8 mouse cellular contexts compared by ENCODE assay signal in the genomic region with DNA sequence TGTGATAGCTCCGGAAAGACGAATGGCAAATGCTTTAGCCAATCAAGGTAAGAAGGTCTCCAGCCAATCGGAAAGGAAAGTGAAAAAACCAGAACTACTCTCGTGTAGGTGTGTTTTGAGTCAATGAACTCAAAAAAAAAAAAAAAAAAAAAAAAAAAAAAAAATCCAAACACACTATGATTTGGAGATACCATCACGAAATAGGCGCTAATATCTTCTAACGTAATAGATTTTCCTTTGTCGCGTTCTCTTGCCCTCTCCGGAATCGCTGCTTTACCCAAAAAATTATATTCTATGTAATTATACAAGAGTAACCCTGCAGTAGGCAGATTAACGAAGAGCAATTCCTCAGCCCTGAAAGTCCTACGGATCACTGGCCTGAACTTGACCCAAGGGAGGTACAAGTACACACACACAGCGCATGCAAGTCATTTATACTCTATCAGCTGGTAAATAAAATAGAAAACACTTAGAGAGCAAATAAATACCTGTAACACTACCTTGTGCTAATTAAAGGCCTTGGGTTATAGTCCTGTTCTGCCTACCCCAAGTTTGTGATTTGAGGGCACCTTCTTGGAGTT. TPM values are rescaled to one million over a fixed set of nuclear protein-coding genes. Genes with fewer than 3 reads are reported as not detected.
A peak's percentile ranks its signal among the peaks of the same experiment; 100 is the strongest.
DNase-seq lines count a peak whose midpoint lies in the region; ATAC-seq and TF ChIP-seq lines count a peak whose summit lies in the region.

No protein-coding gene starts in this region.

- H3K79me2 ChIP-seq in MEL (ENCODE audit: control insufficient read depth, insufficient read depth, low read length, poor library complexity): peaks cover 12% of the 10 kb centered on the region

- no peaks in the 10 kb centered on the region for H3K9me3 ChIP-seq in heart, embryonic 15.5 days (replicated peaks)
- no peaks in the 10 kb centered on the region for H3K9me3 ChIP-seq in MEL (replicated peaks; ENCODE audit: insufficient read depth, low read length)
- no peaks in the 10 kb centered on the region for H3K9me3 ChIP-seq in hindbrain, embryonic 15.5 days
- no peaks in the 10 kb centered on the region for H3K9me3 ChIP-seq in midbrain, embryonic 12.5 days

- TF ChIP-seq RAD21 in MEL (IDR thresholded peaks at IDR 0.05; ENCODE audit: low read depth, low read length): no peak

- no peaks in the 10 kb centered on the region for H3K27me3 ChIP-seq in heart, embryonic 15.5 days
- no peaks in the 10 kb centered on the region for H3K27me3 ChIP-seq in MEL (ENCODE audit: control insufficient read depth in 1 of 2, insufficient read depth in 2 of 2, low read length in 2 of 2)
- H3K27me3 ChIP-seq in hindbrain, embryonic 15.5 days: no peaks in the 10 kb centered on the region
- H3K27me3 ChIP-seq in midbrain, embryonic 12.5 days: peaks cover 7% of the 10 kb centered on the region; the same call in 1 of the 2 replicates

- no peak for TF ChIP-seq POLR2A in MEL (IDR thresholded peaks at IDR 0.05; ENCODE audit: control insufficient read depth in 1 of 2, insufficient read depth in 1 of 2, low read depth in 1 of 2, low read length in 2 of 2, poor library complexity in 1 of 2)

- TF ChIP-seq CTCF in MEL (IDR thresholded peaks at IDR 0.05 in 2 of 3, conservative IDR thresholded peaks at IDR 0.05 in 1 of 3; ENCODE audit: control insufficient read depth in 1 of 3, insufficient read depth in 1 of 3, low read depth in 2 of 3, low read length in 3 of 3, poor library complexity in 1 of 3, severe bottlenecking in 1 of 3): no peak

- H3K4me3 ChIP-seq in heart, embryonic 15.5 days: peak overlapping the region; percentile 80
- H3K4me3 ChIP-seq in MEL (ENCODE audit: control insufficient read depth in 1 of 2, insufficient read depth in 1 of 2, low read depth in 2 of 2, low read length in 2 of 2): peak overlapping the region; percentile 51 to 61
- peak overlapping the region; percentile 35 for H3K4me3 ChIP-seq in hindbrain, embryonic 15.5 days
- H3K4me3 ChIP-seq in midbrain, embryonic 12.5 days: peak overlapping the region; percentile 39

- peaks cover 17% of the 10 kb centered on the region for H3K4me1 ChIP-seq in heart, embryonic 15.5 days (replicated peaks)
- H3K4me1 ChIP-seq in MEL (ENCODE audit: control insufficient read depth in 1 of 2, insufficient read depth in 2 of 2, low read length in 2 of 2): peaks cover 2 to 31% of the 10 kb centered on the region in 2 experiments
- H3K4me1 ChIP-seq in hindbrain, embryonic 15.5 days (replicated peaks): peaks cover 22% of the 10 kb centered on the region
- H3K4me1 ChIP-seq in midbrain, embryonic 12.5 days: peaks cover 16% of the 10 kb centered on the region

- intact Hi-C loops in left cerebral cortex, postnatal 25 days (cut with DNase I): no loop called here

- no peak for ATAC-seq in heart, embryonic 15.5 days (replicated peaks; ENCODE audit: insufficient number of reproducible peaks, insufficient read depth, low FRiP score, low read depth)
- ATAC-seq in hindbrain, embryonic 15.5 days (ENCODE audit: low FRiP score, low read depth): no peak
- ATAC-seq in midbrain, embryonic 12.5 days (ENCODE audit: low FRiP score, low read depth): no peak

- H3K9ac ChIP-seq in heart, embryonic 15.5 days: peak overlapping the region; percentile 55
- H3K9ac ChIP-seq in MEL (ENCODE audit: control insufficient read depth, low read depth, low read length, poor library complexity, severe bottlenecking): peak overlapping the region; percentile 62
- peak overlapping the region; percentile 35; the same call in 1 of the 2 replicates for H3K9ac ChIP-seq in hindbrain, embryonic 15.5 days
- H3K9ac ChIP-seq in midbrain, embryonic 12.5 days (replicated peaks): peak overlapping the region; percentile 37; the same call in 1 of the 2 replicates

- TF ChIP-seq EP300 in MEL (IDR thresholded peaks at IDR 0.05; ENCODE audit: low read depth in 1 of 2, low read length in 2 of 2): no peak

- H3K27ac ChIP-seq in heart, embryonic 15.5 days: peak overlapping the region; percentile 46
- H3K27ac ChIP-seq in MEL (ENCODE audit: control insufficient read depth, low read depth, low read length): peak overlapping the region; percentile 59
- H3K27ac ChIP-seq in hindbrain, embryonic 15.5 days (replicated peaks): peak overlapping the region; percentile 68
- no peak overlapping the region for H3K27ac ChIP-seq in midbrain, embryonic 12.5 days (replicated peaks)

- 9% methylated on average over 14 of the region's 14 CpGs for whole genome bisulfite sequencing in heart, embryonic 15.5 days
- 8% methylated on average over 14 of the region's 14 CpGs for WGBS in hindbrain, embryonic 15.5 days
- 8% methylated on average over 14 of the region's 14 CpGs for WGBS in midbrain, embryonic 12.5 days

- H3K36me3 ChIP-seq in heart, embryonic 15.5 days: peaks cover 24% of the 10 kb centered on the region
- H3K36me3 ChIP-seq in MEL (ENCODE audit: control insufficient read depth in 1 of 2, insufficient read depth in 2 of 2, low read length in 2 of 2): peaks cover 0 to 33% of the 10 kb centered on the region in 2 experiments; a peak in 2 of 4 replicates
- H3K36me3 ChIP-seq in hindbrain, embryonic 15.5 days: peaks cover 23% of the 10 kb centered on the region
- peaks cover 29% of the 10 kb centered on the region for H3K36me3 ChIP-seq in midbrain, embryonic 12.5 days

- peak overlapping the region; percentile 68 for H3K4me2 ChIP-seq in heart, embryonic 15.5 days
- H3K4me2 ChIP-seq in hindbrain, embryonic 15.5 days: peak overlapping the region; percentile 59
- H3K4me2 ChIP-seq in midbrain, embryonic 12.5 days (replicated peaks): peak overlapping the region; percentile 64

- no peak for DNase-seq in heart, adult 9 months (ENCODE audit: low spot score in 2 of 2)
- DNase-seq in MEL (ENCODE audit: low read depth, low spot score): no peak
- DNase-seq in MN1 (ENCODE audit: low spot score): no peak
- no peak for DNase-seq in left cerebral cortex, postnatal 25 days (ENCODE audit: low spot score in 2 of 2)
- no peak for DNase-seq in urinary bladder, postnatal 14 days (ENCODE audit: low spot score)

TF ChIP-seq in MEL, 35 proteins besides CTCF, POLR2A, EP300 and RAD21 (continues in another document):
- TF ChIP-seq NRF1 (IDR thresholded peaks at IDR 0.05; ENCODE audit: insufficient read depth, low read depth, low read length, poor library complexity, severe bottlenecking) (no peak), GABPA (IDR thresholded peaks at IDR 0.05; ENCODE audit: low read depth, low read length) (no peak), UBTF (IDR thresholded peaks at IDR 0.05; ENCODE audit: borderline replicate concordance, insufficient read depth, low read depth, low read length) (0 out of 2 replicates have a peak, but pooled peaks have one; percentile 58), POLR2AphosphoS5 (IDR thresholded peaks at IDR 0.05; ENCODE audit: borderline replicate concordance, low read depth, low read length) (no peak), USF1 (IDR thresholded peaks at IDR 0.05; ENCODE audit: low read depth, low read length) (no peak), ZMIZ1 (IDR thresholded peaks at IDR 0.05; ENCODE audit: low read depth, low read length) (no peak)

RNA-seq across cellular contexts. Expression of a gene that starts 0.6 kb away (rescaled TPM):
- polyA plus RNA-seq in heart, embryonic 15.5 days (2015; fragmentation: Nextera tagmentation; extraction: Ambion mirVana): 20.4 and 31.6 TPM in 2 replicates
- 42.3 and 43.4 TPM in 2 replicates for total RNA-seq in MEL (2012; rRNA removed)
- 10 to 100 TPM in 1 of 2 experiments, not detected in 1; 62.2 TPM for polyA plus RNA-seq in MEL (2012; ENCODE audit: insufficient read depth in 1 of 2, insufficient read length in 2 of 2, low read depth in 1 of 2, low replicate concordance in 2 of 2, missing spikeins in 1 of 2)
- polyA plus RNA-seq in hindbrain, embryonic 15.5 days (2015; fragmentation: Nextera tagmentation; extraction: Ambion mirVana): 56.0 and 59.7 TPM in 2 replicates
- polyA plus RNA-seq in midbrain, embryonic 12.5 days (2016; fragmentation: Nextera tagmentation; extraction: Ambion mirVana): 64.0 and 67.5 TPM in 2 replicates
- 10 to 100 TPM; 19.1 to 21.1 TPM for total RNA-seq in left cerebral cortex, postnatal 25 days (2021)

RNA-seq across cellular contexts. Expression of a gene that starts 11.7 kb away (rescaled TPM):
- 131 and 151 TPM in 2 replicates for polyA plus RNA-seq in heart, embryonic 15.5 days (2015; fragmentation: Nextera tagmentation; extraction: Ambion mirVana)
- 394 and 395 TPM in 2 replicates for total RNA-seq in MEL (2012; rRNA removed)
- 100 to 1,000 TPM; 301 to 442 TPM for polyA plus RNA-seq in MEL (2012; ENCODE audit: insufficient read depth in 1 of 2, insufficient read length in 2 of 2, low read depth in 1 of 2, low replicate concordance in 2 of 2, missing spikeins in 1 of 2)
- polyA plus RNA-seq in hindbrain, embryonic 15.5 days (2015; fragmentation: Nextera tagmentation; extraction: Ambion mirVana): 167 and 177 TPM in 2 replicates
- polyA plus RNA-seq in midbrain, embryonic 12.5 days (2016; fragmentation: Nextera tagmentation; extraction: Ambion mirVana): 198 and 202 TPM in 2 replicates
- total RNA-seq in left cerebral cortex, postnatal 25 days (2021): 10 to 100 TPM; 66.3 to 69.3 TPM

RNA-seq across cellular contexts. Expression of a gene that starts 21.6 kb away (rescaled TPM):
- polyA plus RNA-seq in heart, embryonic 15.5 days (2015; fragmentation: Nextera tagmentation; extraction: Ambion mirVana): not detected in 2 replicates
- total RNA-seq in MEL (2012; rRNA removed): 2.5 and 2.6 TPM in 2 replicates
- 1 to 10 TPM in 1 of 2 experiments, not detected in 1; 4.5 TPM for polyA plus RNA-seq in MEL (2012; ENCODE audit: insufficient read depth in 1 of 2, insufficient read length in 2 of 2, low read depth in 1 of 2, low replicate concordance in 2 of 2, missing spikeins in 1 of 2)
- 0.13 and 0.38 TPM in 2 replicates for polyA plus RNA-seq in hindbrain, embryonic 15.5 days (2015; fragmentation: Nextera tagmentation; extraction: Ambion mirVana)
- polyA plus RNA-seq in midbrain, embryonic 12.5 days (2016; fragmentation: Nextera tagmentation; extraction: Ambion mirVana): not detected in 2 replicates
- total RNA-seq in left cerebral cortex, postnatal 25 days (2021): under 1 TPM; 0.53 to 0.55 TPM

RNA-seq across cellular contexts. Expression of a gene that starts 35.0 kb away (rescaled TPM):
- polyA plus RNA-seq in heart, embryonic 15.5 days (2015; fragmentation: Nextera tagmentation; extraction: Ambion mirVana): 289 and 300 TPM in 2 replicates
- 28.2 and 33.5 TPM in 2 replicates for total RNA-seq in MEL (2012; rRNA removed)
- 100 to 1,000 TPM in 1 of 2 experiments, 10 to 100 TPM in 1; 46.8 to 213 TPM for polyA plus RNA-seq in MEL (2012; ENCODE audit: insufficient read depth in 1 of 2, insufficient read length in 2 of 2, low read depth in 1 of 2, low replicate concordance in 2 of 2, missing spikeins in 1 of 2)
- polyA plus RNA-seq in hindbrain, embryonic 15.5 days (2015; fragmentation: Nextera tagmentation; extraction: Ambion mirVana): 214 and 226 TPM in 2 replicates
- polyA plus RNA-seq in midbrain, embryonic 12.5 days (2016; fragmentation: Nextera tagmentation; extraction: Ambion mirVana): 547 and 575 TPM in 2 replicates
- total RNA-seq in left cerebral cortex, postnatal 25 days (2021): 10 to 100 TPM; 91.8 to 96.6 TPM

RNA-seq across cellular contexts. Expression of a gene that starts 45.4 kb away (rescaled TPM):
- 20.2 and 23.3 TPM in 2 replicates for polyA plus RNA-seq in heart, embryonic 15.5 days (2015; fragmentation: Nextera tagmentation; extraction: Ambion mirVana)
- total RNA-seq in MEL (2012; rRNA removed): 4.1 and 4.8 TPM in 2 replicates
- polyA plus RNA-seq in MEL (2012; ENCODE audit: insufficient read depth in 1 of 2, insufficient read length in 2 of 2, low read depth in 1 of 2, low replicate concordance in 2 of 2, missing spikeins in 1 of 2): 10 to 100 TPM in 1 of 2 experiments, not detected in 1; 13.5 TPM
- polyA plus RNA-seq in hindbrain, embryonic 15.5 days (2015; fragmentation: Nextera tagmentation; extraction: Ambion mirVana): 12.4 and 15.0 TPM in 2 replicates
- polyA plus RNA-seq in midbrain, embryonic 12.5 days (2016; fragmentation: Nextera tagmentation; extraction: Ambion mirVana): 11.4 and 11.5 TPM in 2 replicates
- 10 to 100 TPM; 23.8 to 24.1 TPM for total RNA-seq in left cerebral cortex, postnatal 25 days (2021)
